Mouse (Mus musculus): ENCODE data around the gene Sema6d.

- TF ChIP-seq CTCF (IDR thresholded peaks at IDR 0.05; ENCODE audit: low read depth, low read length) (no peak), POLR2A (IDR thresholded peaks at IDR 0.05; ENCODE audit: insufficient read depth, low read length) (no peak), EP300 (IDR thresholded peaks at IDR 0.05; ENCODE audit: insufficient read depth, low read depth, low read length) (no peak)
These were observed 234.4 kb downstream of the Sema6d start for GRCm38 (mm10) chr2:124324107-124324724.

All from ES-Bruce4 (cell line).